ENCODE assay signal across 8 mouse cellular contexts in the genomic region with DNA sequence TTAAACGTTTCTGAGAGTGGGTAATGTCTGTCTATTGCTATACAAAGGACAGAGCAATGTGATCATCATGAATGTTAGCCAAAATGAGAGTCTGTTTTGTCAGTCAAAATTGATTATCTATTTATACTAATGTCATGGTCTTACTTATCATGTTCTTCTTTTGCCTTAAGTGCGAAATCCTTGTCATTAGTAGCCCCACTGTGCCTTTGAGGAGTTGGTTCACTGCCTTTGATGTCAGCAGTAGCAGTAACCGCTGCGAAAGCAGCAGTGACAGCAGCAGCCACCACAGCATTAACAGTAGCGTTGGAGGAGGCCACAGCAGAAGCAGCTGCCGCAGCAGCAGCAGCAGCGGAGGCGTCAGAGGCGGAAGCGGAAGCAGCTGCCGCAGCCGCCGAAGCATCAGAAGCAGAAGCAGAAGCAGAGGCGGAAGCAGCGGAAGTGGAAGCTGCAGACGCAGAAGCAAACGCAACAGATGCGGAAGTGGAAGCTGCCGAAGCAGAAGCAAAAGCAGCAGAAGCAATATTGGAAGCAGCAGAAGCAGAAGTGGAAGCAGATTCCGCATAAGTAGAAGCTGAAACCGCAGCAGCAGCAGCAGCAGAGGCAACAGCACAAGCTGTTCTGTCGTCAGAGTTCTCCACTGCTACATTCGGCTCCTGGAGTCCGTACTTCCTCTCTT. TPM values are rescaled to one million over a fixed set of nuclear protein-coding genes. Genes with fewer than 3 reads are reported as not detected.
DNase-seq lines count a peak whose midpoint lies in the region; ATAC-seq and TF ChIP-seq lines count a peak whose summit lies in the region.

No protein-coding gene starts in this region.

- ATAC-seq in hindbrain, embryonic 11.5 days (ENCODE audit: low FRiP score) = peak; percentile 78
- ATAC-seq in lung, embryonic 16.5 days (ENCODE audit: low read depth) = peak; percentile 80
- peak; percentile 94 for ATAC-seq in neutrophil, adult 5-6 weeks (ENCODE audit: extremely low read depth, insufficient number of reproducible peaks, low FRiP score, poor library complexity, severe bottlenecking)

- peak overlapping the region; percentile 43; the same call in 1 of the 2 replicates for H3K9ac ChIP-seq in hindbrain, embryonic 11.5 days (ENCODE audit: low read depth, low read length)
- H3K9ac ChIP-seq in lung, embryonic 16.5 days (ENCODE audit: low read length) = peak overlapping the region; percentile 74

- H3K27ac ChIP-seq in hindbrain, embryonic 11.5 days (ENCODE audit: low read depth, low read length) = no peak overlapping the region
- H3K27ac ChIP-seq in lung, embryonic 16.5 days (ENCODE audit: low read length) = peak overlapping the region; percentile 73

- 45% methylated on average over 24 of the region's 24 CpGs for WGBS in hindbrain, embryonic 11.5 days
- WGBS in lung, embryonic 16.5 days = 25% methylated on average over 24 of the region's 24 CpGs

- peak; percentile 42 to 66 for DNase-seq in adrenal gland, postnatal 36 days
- peak; percentile 11 to 30 for DNase-seq in frontal cortex, postnatal 10 days (ENCODE audit: low spot score in 2 of 2)
- peak; percentile 69 for DNase-seq in hindbrain, embryonic 11.5 days (ENCODE audit: low spot score)
- peak; percentile 38 for DNase-seq in layer of hippocampus, adult 9-11 months
- peak; percentile 93 for DNase-seq in thymus, postnatal 0 days (ENCODE audit: low spot score)

- H3K4me1 ChIP-seq in hindbrain, embryonic 11.5 days (replicated peaks; ENCODE audit: control insufficient read depth, insufficient read depth, low read length) = no peaks in the 10 kb centered on the region
- no peaks in the 10 kb centered on the region; the same call in none of the 2 replicates for H3K4me1 ChIP-seq in lung, embryonic 16.5 days (replicated peaks; ENCODE audit: control insufficient read depth, insufficient read depth, low read length)

- no peak for TF ChIP-seq CTCF in C2C12 (IDR thresholded peaks at IDR 0.05; ENCODE audit: control insufficient read depth, insufficient read depth, insufficient read length)

- H3K79me3 ChIP-seq in C2C12 (ENCODE audit: low read depth) = no peaks in the 10 kb centered on the region

- no peaks in the 10 kb centered on the region for H3K79me2 ChIP-seq in C2C12 (ENCODE audit: control insufficient read depth, insufficient read depth)

- no peaks in the 10 kb centered on the region for H3K36me3 ChIP-seq in C2C12 (ENCODE audit: control insufficient read depth, insufficient read depth)
- no peaks in the 10 kb centered on the region for H3K36me3 ChIP-seq in hindbrain, embryonic 11.5 days (ENCODE audit: control insufficient read depth, insufficient read depth, low read length)
- H3K36me3 ChIP-seq in lung, embryonic 16.5 days (ENCODE audit: control insufficient read depth, insufficient read depth, low read length) = no peaks in the 10 kb centered on the region

- H3K4me2 ChIP-seq in hindbrain, embryonic 11.5 days (replicated peaks; ENCODE audit: low read depth, low read length) = peak overlapping the region; percentile 40
- peak overlapping the region; percentile 61 for H3K4me2 ChIP-seq in lung, embryonic 16.5 days (ENCODE audit: low read depth, low read length)

- no peaks in the 10 kb centered on the region for H3K9me3 ChIP-seq in hindbrain, embryonic 11.5 days (ENCODE audit: control insufficient read depth, low read length)
- H3K9me3 ChIP-seq in lung, embryonic 16.5 days (ENCODE audit: control insufficient read depth, low read length) = no peaks in the 10 kb centered on the region

- peak overlapping the region; percentile 23 for H3K4me3 ChIP-seq in C2C12 (ENCODE audit: insufficient read depth, poor library complexity, severe bottlenecking)
- H3K4me3 ChIP-seq in hindbrain, embryonic 11.5 days (ENCODE audit: low read depth, low read length) = peak overlapping the region; percentile 35
- peak overlapping the region; percentile 66 for H3K4me3 ChIP-seq in lung, embryonic 16.5 days (ENCODE audit: low read length)

- peak overlapping the region; percentile 64 for H3ac ChIP-seq in C2C12 (ENCODE audit: control insufficient read depth, insufficient read length, low read depth)

- H3K27me3 ChIP-seq in C2C12 (ENCODE audit: control insufficient read depth, insufficient read depth, insufficient read length) = no peaks in the 10 kb centered on the region
- no peaks in the 10 kb centered on the region for H3K27me3 ChIP-seq in hindbrain, embryonic 11.5 days (ENCODE audit: control insufficient read depth, insufficient read depth, low read length)
- no peaks in the 10 kb centered on the region for H3K27me3 ChIP-seq in lung, embryonic 16.5 days (ENCODE audit: control insufficient read depth, insufficient read depth, low read depth, low read length)

TF ChIP-seq in C2C12, 6 proteins besides CTCF, POLR2A, EP300 and RAD21:
- no peak for TF ChIP-seq USF1 (IDR thresholded peaks at IDR 0.05; ENCODE audit: low read depth)
- no peak for TF ChIP-seq MYOG (IDR thresholded peaks at IDR 0.05; ENCODE audit: control insufficient read depth, extremely low read depth, insufficient read length)
- no peak for TF ChIP-seq MYOD1 (IDR thresholded peaks at IDR 0.05; ENCODE audit: control insufficient read depth, insufficient read length, low read depth)
- TF ChIP-seq FOSL1 (IDR thresholded peaks at IDR 0.05; ENCODE audit: insufficient read depth, low read length, poor library complexity, severe bottlenecking) = no peak
- no peak for TF ChIP-seq MAX (IDR thresholded peaks at IDR 0.05)
- no peak for TF ChIP-seq CEBPB (IDR thresholded peaks at IDR 0.05; ENCODE audit: low read depth)

RNA-seq across cellular contexts. Expression of gene Gm26661, which starts 17.5 kb away (rescaled TPM):
- polyA plus RNA-seq in C2C12 (2012; fragmentation: generic; extraction: Trizol) = not detected
- total RNA-seq in adrenal gland, postnatal 36 days (2021) = not detected
- polyA plus RNA-seq in hindbrain, embryonic 11.5 days (2014; fragmentation: Nextera tagmentation; extraction: Ambion mirVana) = not detected in 2 replicates
- polyA plus RNA-seq in lung, embryonic 16.5 days (2015; fragmentation: Nextera tagmentation; extraction: Ambion mirVana) = not detected in 2 replicates
- not detected in 2 replicates for total RNA-seq in neutrophil, adult 5-6 weeks (2017)
- not detected in 2 replicates for polyA plus RNA-seq in thymus, postnatal 0 days (2015; fragmentation: Nextera tagmentation; extraction: Ambion mirVana)

RNA-seq across cellular contexts. Expression of gene Flnb, which starts 43.9 kb away (rescaled TPM):
- polyA plus RNA-seq in C2C12 (2012; fragmentation: generic; extraction: Trizol) = 154 TPM
- total RNA-seq in adrenal gland, postnatal 36 days (2021) = 10 to 100 TPM; 41.7 to 74.9 TPM
- polyA plus RNA-seq in hindbrain, embryonic 11.5 days (2014; fragmentation: Nextera tagmentation; extraction: Ambion mirVana) = 12.9 and 16.5 TPM in 2 replicates
- 15.2 and 16.0 TPM in 2 replicates for polyA plus RNA-seq in lung, embryonic 16.5 days (2015; fragmentation: Nextera tagmentation; extraction: Ambion mirVana)
- total RNA-seq in neutrophil, adult 5-6 weeks (2017) = 9.0 and 9.3 TPM in 2 replicates
- polyA plus RNA-seq in thymus, postnatal 0 days (2015; fragmentation: Nextera tagmentation; extraction: Ambion mirVana) = 8.0 and 8.2 TPM in 2 replicates

Comparison
In these comparisons a context has a peak if more than half of its experiments do, and no peak if none do; other contexts are left out.
1. DNase-seq: peak in every context shown above with its lines; median percentile 93 in thymus, postnatal 0 days; 69 in hindbrain, embryonic 11.5 days; 54 in adrenal gland, postnatal 36 days; 38 in layer of hippocampus, adult 9-11 months; 20 in frontal cortex, postnatal 10 days.